Mouse (Mus musculus): ENCODE data around the gene Bcl2l12.

DNA sequence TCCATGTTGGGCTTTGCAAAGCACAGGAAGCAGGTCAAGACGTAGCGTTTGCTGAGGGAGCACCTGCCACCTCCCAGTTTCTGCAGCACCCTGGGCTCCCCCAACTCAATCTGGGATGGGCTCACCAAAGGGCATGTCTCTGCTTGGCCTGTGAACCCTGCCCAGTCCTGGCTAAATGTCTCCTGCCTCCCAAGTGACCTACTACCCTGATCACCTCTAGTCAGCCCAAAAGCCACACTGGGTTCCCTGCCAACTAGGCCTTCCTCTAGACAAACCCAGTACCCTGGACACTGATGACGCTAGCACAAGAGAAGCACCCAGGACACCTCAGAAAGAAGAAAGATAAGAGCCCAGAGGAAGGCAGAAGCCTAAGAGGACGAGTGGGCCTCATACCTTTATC, 14.3 kb upstream of the Bcl2l12 start:
- TF ChIP-seq CTCF (conservative IDR thresholded peaks at IDR 0.05; ENCODE audit: low read length) (no peak), NANOG (IDR thresholded peaks at IDR 0.05; ENCODE audit: borderline replicate concordance, low read length) (no peak), POU5F1 (IDR thresholded peaks at IDR 0.05; ENCODE audit: borderline replicate concordance, low read length) (no peak)
